In genomic region chr11:103371222-103371539, GRCm38 (mm10) we compare ENCODE assay signal across 13 mouse cellular contexts. TPM values are rescaled to one million over a fixed set of nuclear protein-coding genes. Genes with fewer than 3 reads are reported as not detected.
DNase-seq lines count a peak whose midpoint lies in the region; ATAC-seq and TF ChIP-seq lines count a peak whose summit lies in the region.
"Had no signal": no experiment of that assay in that cellular context is flagged by ENCODE, and none has a peak within 500 bp of the region (broad histone marks: within the 10 kb centered on the region; RNA-seq: fewer than 3 reads in every experiment).

No protein-coding gene starts in this region.

- no peak; the same call in 1 of the 2 replicates for TF ChIP-seq EP300 in liver, postnatal 0 days (IDR thresholded peaks at IDR 0.05; ENCODE audit: low read depth)

- H3K4me2 ChIP-seq in liver, postnatal 0 days (ENCODE audit: low read depth, low read length): no peak overlapping the region
- H3K4me2 ChIP-seq in heart, embryonic 11.5 days: no peak overlapping the region
- no peak overlapping the region for H3K4me2 ChIP-seq in intestine, postnatal 0 days (replicated peaks; ENCODE audit: low read depth)
- H3K4me2 ChIP-seq: limb, embryonic 13.5 days; midbrain, embryonic 13.5 days had no signal

- ATAC-seq in liver, postnatal 0 days: peak; percentile 21; the same call in 1 of the 2 replicates
- ATAC-seq in heart, embryonic 11.5 days (replicated peaks; ENCODE audit: insufficient number of reproducible peaks, low FRiP score, low TSS enrichment): no peak
- ATAC-seq in intestine, postnatal 0 days: no peak
- no peak for ATAC-seq in monocyte, adult 5-6 weeks (replicated peaks; ENCODE audit: insufficient number of reproducible peaks, low FRiP score, low TSS enrichment, poor library complexity, severe bottlenecking)
- ATAC-seq: midbrain, embryonic 13.5 days had no signal

- no peak for TF ChIP-seq CTCF in liver, postnatal 0 days (IDR thresholded peaks at IDR 0.05; ENCODE audit: low read depth)
- TF ChIP-seq CTCF in intestine, postnatal 0 days (IDR thresholded peaks at IDR 0.05; ENCODE audit: low read depth): no peak

- H3K27ac ChIP-seq in liver, postnatal 0 days (ENCODE audit: low read depth): no peak overlapping the region
- H3K27ac ChIP-seq in heart, embryonic 11.5 days (ENCODE audit: low read depth, low read length): peak overlapping the region; percentile 65
- peak overlapping the region; percentile 42 for H3K27ac ChIP-seq in intestine, postnatal 0 days (ENCODE audit: low read depth, low read length)
- H3K27ac ChIP-seq: limb, embryonic 13.5 days; midbrain, embryonic 13.5 days had no signal

- no peak overlapping the region for H3K9ac ChIP-seq in liver, postnatal 0 days (replicated peaks)
- H3K9ac ChIP-seq in heart, embryonic 11.5 days (ENCODE audit: low read depth, low read length): no peak overlapping the region
- no peak overlapping the region for H3K9ac ChIP-seq in intestine, postnatal 0 days (ENCODE audit: low read depth, low read length)
- H3K9ac ChIP-seq: limb, embryonic 13.5 days; midbrain, embryonic 13.5 days had no signal

- peaks cover 46% of the 10 kb centered on the region for H3K36me3 ChIP-seq in liver, postnatal 0 days (replicated peaks; ENCODE audit: insufficient read depth, low read length)
- peaks cover 2% of the 10 kb centered on the region; the same call in 1 of the 2 replicates for H3K36me3 ChIP-seq in heart, embryonic 11.5 days (ENCODE audit: control insufficient read depth, insufficient read depth, low read length)
- peaks cover 52% of the 10 kb centered on the region for H3K36me3 ChIP-seq in intestine, postnatal 0 days (ENCODE audit: control insufficient read depth, insufficient read depth)

- H3K4me1 ChIP-seq in liver, postnatal 0 days (ENCODE audit: insufficient read depth): peaks cover 6% of the 10 kb centered on the region
- no peaks in the 10 kb centered on the region; the same call in 1 of the 2 replicates for H3K4me1 ChIP-seq in heart, embryonic 11.5 days (ENCODE audit: control insufficient read depth, insufficient read depth, low read length)
- H3K4me1 ChIP-seq in intestine, postnatal 0 days (replicated peaks; ENCODE audit: control insufficient read depth, insufficient read depth, low read length): no peaks in the 10 kb centered on the region
- H3K4me1 ChIP-seq: limb, embryonic 13.5 days; midbrain, embryonic 13.5 days had no signal

- no peak overlapping the region for H3K4me3 ChIP-seq in liver, postnatal 0 days (ENCODE audit: low read depth, low read length)
- no peak overlapping the region for H3K4me3 ChIP-seq in heart, embryonic 11.5 days (ENCODE audit: low read depth, low read length)
- H3K4me3 ChIP-seq in intestine, postnatal 0 days (ENCODE audit: low read depth, low read length): no peak overlapping the region
- H3K4me3 ChIP-seq: limb, embryonic 13.5 days; midbrain, embryonic 13.5 days had no signal

- H3K9me3 ChIP-seq in liver, postnatal 0 days (ENCODE audit: low read length): no peaks in the 10 kb centered on the region
- no peaks in the 10 kb centered on the region for H3K9me3 ChIP-seq in heart, embryonic 11.5 days (replicated peaks; ENCODE audit: control insufficient read depth, low read length)
- no peaks in the 10 kb centered on the region for H3K9me3 ChIP-seq in intestine, postnatal 0 days (ENCODE audit: control insufficient read depth)
- H3K9me3 ChIP-seq: G1E; limb, embryonic 13.5 days; midbrain, embryonic 13.5 days had no signal

- 53% methylated on average over 3 of the region's 3 CpGs for WGBS in liver, postnatal 0 days (ENCODE audit: insufficient replicate concordance)
- 64% methylated on average over 3 of the region's 3 CpGs for WGBS in heart, embryonic 11.5 days (ENCODE audit: insufficient replicate concordance)
- 52% methylated on average over 3 of the region's 3 CpGs for WGBS in intestine, postnatal 0 days

- DNase-seq in liver, postnatal 0 days: no peak
- no peak for DNase-seq in liver
- DNase-seq in lung, postnatal 36 days: peak; percentile 74
- DNase-seq in spleen, postnatal 14 days (ENCODE audit: low spot score in 2 of 2): no peak
- DNase-seq in retina, embryonic 14.5 days (ENCODE audit: low spot score): no peak
- DNase-seq: cerebellum, postnatal 10 days; gastrocnemius, postnatal 14 days had no signal

- H3K27me3 ChIP-seq in liver, postnatal 0 days (ENCODE audit: insufficient read depth, low read length): no peaks in the 10 kb centered on the region
- H3K27me3 ChIP-seq in heart, embryonic 11.5 days (ENCODE audit: control insufficient read depth, insufficient read depth, low read length): no peaks in the 10 kb centered on the region
- H3K27me3 ChIP-seq in intestine, postnatal 0 days (replicated peaks; ENCODE audit: control insufficient read depth, insufficient read depth, low read length): no peaks in the 10 kb centered on the region

RNA-seq across cellular contexts. Expression of gene Arhgap27, which starts 7.7 kb away (rescaled TPM):
- polyA plus RNA-seq in liver, postnatal 0 days (2015; fragmentation: Nextera tagmentation; extraction: Ambion mirVana): 3.2 and 3.3 TPM in 2 replicates
- polyA plus RNA-seq in heart, embryonic 11.5 days (2014; fragmentation: Nextera tagmentation; extraction: Ambion mirVana): 3.4 and 4.4 TPM in 2 replicates
- 16.9 and 18.7 TPM in 2 replicates for polyA plus RNA-seq in intestine, postnatal 0 days (2015; fragmentation: Nextera tagmentation; extraction: Ambion mirVana)
- total RNA-seq in monocyte, adult 5-6 weeks (2017): 59.2 to 68.0 TPM (median 67.2 TPM) in 3 replicates

RNA-seq across cellular contexts. Expression of gene Plekhm1, which starts 41.3 kb away (rescaled TPM):
- polyA plus RNA-seq in liver, postnatal 0 days (2015; fragmentation: Nextera tagmentation; extraction: Ambion mirVana): 2.1 and 2.3 TPM in 2 replicates
- 4.4 and 5.2 TPM in 2 replicates for polyA plus RNA-seq in heart, embryonic 11.5 days (2014; fragmentation: Nextera tagmentation; extraction: Ambion mirVana)
- polyA plus RNA-seq in intestine, postnatal 0 days (2015; fragmentation: Nextera tagmentation; extraction: Ambion mirVana): 4.7 and 5.2 TPM in 2 replicates
- total RNA-seq in monocyte, adult 5-6 weeks (2017): 8.9 to 19.9 TPM (median 12.6 TPM) in 3 replicates
